Mouse (Mus musculus) central nervous system, embryonic 18 days (tissue): ENCODE measurements around the gene Snrnp40. TPM values are rescaled to one million over a fixed set of nuclear protein-coding genes. Genes with fewer than 3 reads are reported as not detected.

Experiments used
- polyA plus RNA-seq: library from polyadenylated mRNA; depleted of rRNA; stranded (reverse); fragments of >200 nt; gene quantifications from 2 replicates; pipeline ENCODE4 v1.2.3, GENCODE M21; 2012; rRNA removed

The Snrnp40 gene
- polyA plus RNA-seq = 72.4 and 73.4 TPM in 2 replicates

DNA sequence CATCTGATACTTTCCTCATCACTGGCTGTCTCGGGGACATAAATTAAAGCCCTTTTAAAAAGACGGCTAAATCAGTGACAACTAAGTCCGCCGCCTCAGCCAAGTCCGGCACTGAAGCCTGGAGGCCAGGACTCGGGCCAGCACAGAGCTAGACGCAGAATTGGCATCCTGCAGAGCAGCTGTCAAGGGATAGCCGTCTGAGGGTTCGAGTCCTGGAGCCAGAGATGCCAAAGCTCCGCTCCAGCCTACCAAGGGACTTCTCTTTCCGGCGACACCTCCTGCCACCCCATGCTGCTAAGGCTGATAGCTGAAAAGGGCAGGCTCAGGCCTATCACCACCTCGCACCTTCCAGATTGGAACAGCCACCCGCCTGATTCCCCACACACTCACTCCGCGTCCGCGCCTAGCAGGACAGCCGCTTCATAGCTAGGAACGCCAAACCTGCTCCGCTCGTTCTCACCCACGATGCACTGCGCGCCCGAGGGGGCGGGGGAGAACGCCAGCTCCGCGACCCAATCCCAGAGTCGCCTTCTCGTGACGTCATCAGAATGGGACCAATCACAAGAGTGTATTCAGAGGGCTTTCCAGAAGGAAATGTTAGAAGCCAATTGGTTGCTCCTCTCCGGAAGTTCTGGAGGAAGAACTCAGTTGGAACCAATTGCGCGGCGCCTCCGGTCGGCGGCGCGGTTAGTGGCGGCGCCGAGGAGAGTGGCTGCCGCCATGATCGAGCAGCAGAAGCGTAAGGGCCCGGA is at the start of gene Snrnp40, which contains the start of gene Zcchc17:
Gene Snrnp40 (plus strand): TSS at position 647 of the 752 bp plus-strand sequence.
Gene Zcchc17 (minus strand): TSS at position 458 of the 752 bp plus-strand sequence.

Other genes with a start within 250 kb of the Snrnp40 start
- gene Hcrtr1, start 220.8 kb upstream of the Snrnp40 start, polyA plus RNA-seq = 6.9 and 8.1 TPM in 2 replicates
- gene Tinagl1, start 185.0 kb upstream of the Snrnp40 start, polyA plus RNA-seq = 7.3 and 7.5 TPM in 2 replicates
- gene Gm853, start 137.7 kb upstream of the Snrnp40 start, polyA plus RNA-seq = 0.06 and 0.29 TPM in 2 replicates
- 36.8 and 39.9 TPM in 2 replicates for gene Serinc2, start 80.9 kb upstream of the Snrnp40 start, polyA plus RNA-seq
- gene Fabp3, start 51.5 kb upstream of the Snrnp40 start, polyA plus RNA-seq = 236 and 273 TPM in 2 replicates
- 0.34 and 0.99 TPM in 2 replicates for gene Gm10570, start 51.5 kb upstream of the Snrnp40 start, polyA plus RNA-seq
- gene Zcchc17, start 189 bp upstream of the Snrnp40 start, polyA plus RNA-seq = 45.7 and 48.3 TPM in 2 replicates
- 157 and 164 TPM in 2 replicates for gene Nkain1, start 214.0 kb downstream of the Snrnp40 start, polyA plus RNA-seq